Mouse (Mus musculus): ENCODE measurements around the gene Chka. TPM values are rescaled to one million over a fixed set of nuclear protein-coding genes. Genes with fewer than 3 reads are reported as not detected.
A peak's percentile ranks its signal among the peaks of the same experiment; 100 is the strongest.

Chka gene
- polyA plus RNA-seq, 1 experiment = 35.5 TPM

DNA sequence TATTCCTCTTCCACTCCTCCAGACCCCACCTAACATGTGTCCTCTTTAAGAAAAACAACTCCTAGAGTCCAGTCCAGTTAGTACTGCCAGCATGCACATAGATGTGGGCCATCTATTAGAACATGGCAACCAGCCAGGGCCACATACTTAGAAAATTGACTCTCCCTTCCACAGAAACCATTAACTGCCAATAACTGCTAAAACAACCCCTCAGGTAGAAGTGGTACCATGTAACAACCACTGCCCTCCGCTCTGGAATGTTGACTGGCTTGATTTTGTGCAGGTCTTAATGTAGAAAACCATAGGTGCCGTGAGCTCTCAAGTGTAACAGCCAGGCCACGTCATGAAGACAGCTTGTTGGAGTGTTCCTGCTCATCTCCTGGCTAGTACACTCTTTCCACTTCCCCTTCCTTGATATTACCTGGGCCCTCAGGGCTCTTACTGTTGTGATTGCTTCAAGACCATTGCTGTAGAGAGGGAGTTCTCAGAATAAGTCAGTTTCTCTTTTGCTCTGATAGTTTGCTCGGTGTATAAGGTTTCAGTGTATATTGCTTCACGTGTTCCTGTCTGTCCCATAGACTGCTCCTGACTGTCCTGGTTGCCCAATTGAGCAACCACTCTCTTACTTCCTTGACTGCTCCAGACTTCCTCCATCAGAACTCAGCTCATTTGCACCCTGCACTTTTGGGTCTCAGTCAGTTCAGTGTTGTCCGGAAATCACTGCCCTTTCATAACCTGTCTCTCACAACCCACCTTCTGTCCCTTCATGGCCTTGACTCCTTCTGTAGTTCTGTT lies 28.7 kb downstream of the Chka start:
- Histone ChIP-seq H3K36me3 (ENCODE audit: control insufficient read depth, insufficient read depth) (peaks cover 33% of the 10 kb centered on the region), H3K4me2 (ENCODE audit: low read depth) (no peak overlapping the region), H3K4me3 (no peak overlapping the region), H3K79me2 (ENCODE audit: control insufficient read depth, insufficient read depth) (peaks cover 54% of the 10 kb centered on the region), H3ac (ENCODE audit: control insufficient read depth, insufficient read length) (no peak overlapping the region), H3K27me3 (ENCODE audit: control insufficient read depth, insufficient read depth, insufficient read length) (no peaks in the 10 kb centered on the region)
- TF ChIP-seq TCF12 (IDR thresholded peaks at IDR 0.05; ENCODE audit: insufficient read depth, poor library complexity, severe bottlenecking) (no peak), POLR2A (IDR thresholded peaks at IDR 0.05; ENCODE audit: insufficient read length, low read depth) (no peak), E2F4 (IDR thresholded peaks at IDR 0.05; ENCODE audit: insufficient read depth) (no peak), SRF (IDR thresholded peaks at IDR 0.05; ENCODE audit: control insufficient read depth, insufficient read length, low read depth) (no peak), MAX (IDR thresholded peaks at IDR 0.05; ENCODE audit: low read depth) (no peak), USF1 (IDR thresholded peaks at IDR 0.05; ENCODE audit: low read depth) (no peak), REST (IDR thresholded peaks at IDR 0.05; ENCODE audit: insufficient read depth, insufficient read length) (no peak), MYOG (IDR thresholded peaks at IDR 0.05; ENCODE audit: control insufficient read depth in 1 of 3, insufficient read depth in 1 of 3, insufficient read length in 2 of 3, low read depth in 2 of 3) (no peak), MYOD1 (IDR thresholded peaks at IDR 0.05; ENCODE audit: control insufficient read depth in 1 of 3, insufficient read length in 2 of 3, low read depth in 2 of 3) (no peak), POLR2AphosphoS2 (IDR thresholded peaks at IDR 0.05; ENCODE audit: insufficient read length, low read depth) (no peak), TCF3 (IDR thresholded peaks at IDR 0.05; ENCODE audit: insufficient read length, low read depth) (no peak)

DNA sequence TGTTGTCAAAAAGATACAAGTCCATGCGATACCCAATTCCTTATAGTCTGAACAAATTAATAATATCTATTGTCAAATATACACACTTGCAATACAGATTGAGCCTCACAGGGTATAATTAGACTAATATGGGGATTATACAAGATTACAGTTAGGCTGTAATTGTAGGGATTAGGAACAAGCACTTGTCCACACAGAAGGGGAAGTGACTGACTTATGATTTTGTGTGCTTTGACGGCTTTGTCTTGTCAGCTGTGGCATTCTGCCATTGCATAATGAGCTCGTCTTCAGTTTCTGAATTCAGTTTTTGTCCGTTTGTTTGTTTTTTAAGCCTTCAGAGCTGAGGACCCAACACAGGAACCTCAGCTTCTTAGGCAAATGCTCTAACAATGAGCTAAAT lies 30.6 kb downstream of the Chka start:
- Histone ChIP-seq H3K36me3 (ENCODE audit: control insufficient read depth, insufficient read depth) (peaks cover 52% of the 10 kb centered on the region), H3K4me3 (no peak overlapping the region), H3K27me3 (ENCODE audit: control insufficient read depth, insufficient read depth, insufficient read length) (no peaks in the 10 kb centered on the region), H3K4me2 (ENCODE audit: low read depth) (no peak overlapping the region), H3ac (ENCODE audit: control insufficient read depth, insufficient read length) (no peak overlapping the region), H3K79me2 (ENCODE audit: control insufficient read depth, insufficient read depth) (peaks cover 46% of the 10 kb centered on the region)
- no peak for TF ChIP-seq POLR2A (IDR thresholded peaks at IDR 0.05; ENCODE audit: insufficient read length, low read depth)
- TF ChIP-seq SRF (IDR thresholded peaks at IDR 0.05; ENCODE audit: control insufficient read depth, insufficient read length, low read depth) = no peak
- no peak for TF ChIP-seq USF1 (IDR thresholded peaks at IDR 0.05; ENCODE audit: low read depth)
- TF ChIP-seq MYOG (IDR thresholded peaks at IDR 0.05; ENCODE audit: control insufficient read depth in 1 of 3, insufficient read depth in 1 of 3, insufficient read length in 2 of 3, low read depth in 2 of 3) = no peak
- no peak for TF ChIP-seq TCF3 (IDR thresholded peaks at IDR 0.05; ENCODE audit: insufficient read length, low read depth)
- TF ChIP-seq POLR2AphosphoS2 (IDR thresholded peaks at IDR 0.05; ENCODE audit: insufficient read length, low read depth) = no peak
- no peak for TF ChIP-seq CEBPB (IDR thresholded peaks at IDR 0.05; ENCODE audit: insufficient read depth, poor library complexity, severe bottlenecking)

DNA sequence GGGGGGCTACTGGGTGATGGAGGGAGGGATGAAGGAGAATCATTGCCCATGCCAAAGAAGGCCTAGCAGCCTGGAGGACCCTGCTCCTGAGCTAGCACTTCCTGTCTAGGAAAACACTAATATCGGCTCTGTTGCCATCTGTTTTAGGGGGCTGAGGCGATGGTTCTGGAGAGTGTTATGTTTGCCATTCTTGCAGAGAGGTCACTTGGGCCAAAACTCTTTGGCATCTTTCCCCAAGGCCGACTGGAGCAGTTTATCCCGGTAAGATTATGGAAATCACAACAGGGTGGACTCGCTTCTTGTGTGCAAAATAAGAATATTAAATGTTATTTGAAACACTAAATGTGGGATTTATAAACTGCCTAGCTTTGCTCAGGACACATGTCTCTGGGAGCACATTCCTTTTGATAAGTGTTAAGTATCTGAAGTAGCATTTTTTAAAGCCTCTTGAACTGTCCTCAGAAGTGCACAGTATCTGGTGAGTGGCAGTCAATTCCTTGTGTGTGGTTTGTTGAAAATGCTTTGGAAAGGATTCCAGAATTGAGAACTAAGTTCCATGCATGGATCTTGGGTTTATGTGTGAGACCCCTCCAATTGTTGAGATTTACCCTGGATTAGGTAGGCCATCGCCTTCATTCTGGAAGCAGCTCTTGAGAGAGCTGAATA lies 32.9 kb downstream of the Chka start:
- no peak overlapping the region for H3K4me3 ChIP-seq
- H3K4me2 ChIP-seq (ENCODE audit: low read depth) = no peak overlapping the region
- peaks cover 27% of the 10 kb centered on the region for H3K79me2 ChIP-seq (ENCODE audit: control insufficient read depth, insufficient read depth)
- H3K27me3 ChIP-seq (ENCODE audit: control insufficient read depth, insufficient read depth, insufficient read length) = no peaks in the 10 kb centered on the region
- no peak for TF ChIP-seq MYOG (IDR thresholded peaks at IDR 0.05; ENCODE audit: control insufficient read depth in 1 of 3, insufficient read depth in 1 of 3, insufficient read length in 2 of 3, low read depth in 2 of 3)
- no peak for TF ChIP-seq USF1 (IDR thresholded peaks at IDR 0.05; ENCODE audit: low read depth)
- no peak for TF ChIP-seq TCF3 (IDR thresholded peaks at IDR 0.05; ENCODE audit: insufficient read length, low read depth)
- no peak for TF ChIP-seq TCF12 (IDR thresholded peaks at IDR 0.05; ENCODE audit: insufficient read depth, poor library complexity, severe bottlenecking)
- peaks cover 68% of the 10 kb centered on the region for H3K36me3 ChIP-seq (ENCODE audit: control insufficient read depth, insufficient read depth)
- no peak overlapping the region for H3ac ChIP-seq (ENCODE audit: control insufficient read depth, insufficient read length)

DNA sequence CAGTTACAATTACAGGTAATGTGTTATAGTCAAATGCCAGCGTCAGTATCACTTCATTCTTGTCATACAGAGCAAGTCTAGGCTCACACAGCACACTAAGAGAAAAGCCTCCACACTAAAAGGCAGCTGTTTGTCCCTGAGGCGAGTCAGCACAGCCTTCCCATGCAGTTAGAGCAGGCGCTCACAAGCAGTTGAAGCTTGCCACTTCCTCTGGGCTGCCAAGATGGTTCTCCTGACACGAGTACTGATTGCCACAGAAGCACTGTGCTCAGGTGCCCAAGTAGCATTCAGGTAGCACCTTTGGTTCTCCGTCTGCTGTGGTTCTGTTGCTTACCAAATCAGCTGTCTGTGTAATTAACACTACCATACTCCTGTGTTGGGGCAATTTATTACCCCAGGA lies 37.5 kb downstream of the Chka start:
- Histone ChIP-seq H3K36me3 (ENCODE audit: control insufficient read depth, insufficient read depth) (peaks cover 98% of the 10 kb centered on the region), H3K4me2 (ENCODE audit: low read depth) (no peak overlapping the region), H3K79me2 (ENCODE audit: control insufficient read depth, insufficient read depth) (no peaks in the 10 kb centered on the region), H3K27me3 (ENCODE audit: control insufficient read depth, insufficient read depth, insufficient read length) (no peaks in the 10 kb centered on the region), H3K4me3 (no peak overlapping the region), H3ac (ENCODE audit: control insufficient read depth, insufficient read length) (no peak overlapping the region)
- TF ChIP-seq MYOG (IDR thresholded peaks at IDR 0.05; ENCODE audit: control insufficient read depth in 1 of 3, insufficient read depth in 1 of 3, insufficient read length in 2 of 3, low read depth in 2 of 3) = no peak
- peak; percentile 18 for TF ChIP-seq POLR2AphosphoS2 (IDR thresholded peaks at IDR 0.05; ENCODE audit: insufficient read length, low read depth)

DNA sequence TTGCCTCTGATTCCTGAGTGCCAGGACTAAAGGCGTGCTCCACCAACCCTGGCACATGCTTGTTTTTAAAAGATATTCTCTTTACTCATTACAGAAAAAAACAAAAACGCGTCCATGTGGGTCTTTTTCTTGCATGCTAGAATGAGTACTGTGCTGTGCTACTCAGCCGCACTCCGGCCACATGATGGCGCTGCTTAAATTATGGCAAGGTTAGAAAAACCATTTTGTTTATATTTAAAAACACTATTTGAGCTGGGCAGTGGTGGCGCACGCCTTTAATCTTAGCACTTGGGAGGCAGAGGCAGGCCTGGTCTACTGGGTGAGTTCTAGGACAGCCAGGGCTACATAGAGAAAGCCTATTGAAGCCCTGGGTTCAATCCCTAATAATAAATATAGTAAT lies 38.6 kb downstream of the Chka start:
- Histone ChIP-seq H3K4me2 (ENCODE audit: low read depth) (no peak overlapping the region), H3ac (ENCODE audit: control insufficient read depth, insufficient read length) (no peak overlapping the region), H3K27me3 (ENCODE audit: control insufficient read depth, insufficient read depth, insufficient read length) (no peaks in the 10 kb centered on the region), H3K4me3 (no peak overlapping the region), H3K36me3 (ENCODE audit: control insufficient read depth, insufficient read depth) (peaks cover 98% of the 10 kb centered on the region), H3K79me2 (ENCODE audit: control insufficient read depth, insufficient read depth) (no peaks in the 10 kb centered on the region)
- TF ChIP-seq POLR2A (IDR thresholded peaks at IDR 0.05; ENCODE audit: insufficient read length, low read depth) = no peak
- peak; percentile 77 for TF ChIP-seq SRF (IDR thresholded peaks at IDR 0.05; ENCODE audit: control insufficient read depth, insufficient read length, low read depth)
